Mouse (Mus musculus) telencephalon, adult 2 months (tissue): ENCODE results near the gene Mylpf.
"Not testable (repeated sequence)": the region's sequence is repeated elsewhere in the genome, so short reads cannot be mapped to it uniquely, and the experiment has no call there.

ENCODE experiments used
- DNase-seq: peaks from one replicate; pipeline ENCODE4 v3.0.0-alpha.2; 2011; ENCODE audit warnings: low read depth, low spot score

Gene Mylpf

DNA sequence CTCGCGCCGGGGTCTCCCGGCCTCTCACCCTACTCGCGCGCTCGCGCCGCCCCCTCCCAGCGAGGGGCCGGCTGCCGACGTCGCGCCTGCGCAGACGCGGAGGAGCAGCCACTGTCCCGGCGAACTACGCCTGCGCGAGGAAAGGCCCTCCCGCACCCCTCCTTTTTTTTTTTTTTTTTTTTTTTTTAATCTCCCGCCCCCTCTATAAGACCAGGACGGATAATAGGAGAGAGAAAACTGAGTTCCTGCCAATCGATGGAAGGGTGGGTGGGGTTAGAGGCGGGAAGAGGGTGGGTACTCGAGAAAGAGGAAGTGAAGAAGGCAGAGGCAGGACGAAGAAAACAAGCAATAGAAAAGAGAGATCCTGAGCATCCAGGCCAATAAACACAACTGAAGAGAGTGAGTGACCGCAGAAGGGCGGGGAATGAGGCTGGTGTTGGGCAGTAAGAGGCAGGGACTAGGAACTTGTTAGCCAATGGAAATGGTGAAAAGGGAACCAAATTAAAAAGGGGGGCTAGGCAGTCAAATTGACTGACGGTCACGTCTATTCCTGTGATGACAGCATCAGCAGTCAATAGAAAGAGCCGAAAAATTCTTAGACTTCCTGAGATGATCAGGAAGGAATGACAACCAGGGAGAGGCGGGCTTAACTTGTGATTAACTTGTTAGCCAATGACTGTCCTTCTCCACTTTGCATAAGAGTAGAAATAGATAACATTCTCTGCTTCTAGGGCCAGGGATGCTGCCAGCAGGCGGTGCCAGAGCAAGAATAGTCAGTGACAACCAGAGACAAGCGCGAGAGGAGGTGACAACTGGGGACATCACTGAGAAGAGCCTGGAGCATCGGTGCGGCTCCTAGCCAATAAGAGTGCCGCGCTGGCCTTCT, at the start of gene Mylpf:
Gene Mylpf, plus strand, starts transcription at position 338 of the 886 bp plus-strand sequence.
- peak; percentile 100 for DNase-seq

GRCm38 (mm10) chr7:127162546-127162945, 46.1 kb upstream of the Mylpf start:
- no peak for DNase-seq

GRCm38 (mm10) chr7:127164002-127164401, 44.7 kb upstream of the Mylpf start:
- DNase-seq: no peak

DNA sequence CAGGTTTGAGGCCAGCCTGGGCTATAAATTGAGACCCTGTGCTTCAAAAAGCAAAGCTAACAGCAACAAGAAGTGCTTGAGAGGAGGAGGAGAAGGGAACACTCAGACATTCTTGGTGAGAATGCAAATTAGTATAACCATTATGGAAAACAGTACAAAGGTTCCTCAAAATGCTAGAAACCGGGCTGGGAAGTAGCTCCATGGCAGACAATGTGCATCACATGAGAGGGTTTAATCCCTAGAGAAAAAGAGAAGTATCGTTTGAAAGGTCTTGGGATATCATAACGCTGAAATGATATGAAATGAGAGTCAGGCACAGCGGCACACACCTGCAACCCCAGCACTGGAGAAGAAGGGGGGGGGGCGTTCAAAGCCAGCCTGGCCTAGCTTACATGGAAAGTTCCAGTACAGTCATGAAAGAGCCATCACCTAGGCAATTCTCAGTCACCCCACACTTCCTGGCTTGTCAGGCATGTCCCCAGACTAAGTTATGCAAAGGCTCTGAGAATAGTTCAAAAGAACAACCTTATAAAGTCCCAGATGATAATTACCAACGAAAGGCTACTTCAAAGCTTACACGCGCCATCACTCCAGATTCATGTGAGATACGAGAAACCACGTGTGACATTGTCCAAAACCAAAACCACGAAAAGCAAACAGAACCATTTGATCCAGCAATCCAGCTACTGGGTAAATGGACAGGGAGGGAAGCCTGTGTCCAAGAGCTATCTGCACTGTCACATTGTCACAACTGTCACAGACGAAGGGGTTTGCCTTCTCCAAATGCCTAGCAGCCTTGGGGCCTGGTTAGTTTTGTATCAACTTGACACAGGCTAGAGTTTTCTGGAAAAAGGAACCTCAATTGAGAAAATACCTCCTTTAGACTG, 42.8 kb upstream of the Mylpf start:
- no peak for DNase-seq

- no peak for DNase-seq
Measured at GRCm38 (mm10) chr7:127166501-127166900, 42.2 kb upstream of the Mylpf start.

GRCm38 (mm10) chr7:127176937-127177336, 31.8 kb upstream of the Mylpf start:
- no peak for DNase-seq

- DNase-seq: no peak
Measured at GRCm38 (mm10) chr7:127180783-127181182, 27.9 kb upstream of the Mylpf start.

- not testable (repeated sequence) for DNase-seq
Measured at GRCm38 (mm10) chr7:127181724-127182123, 27.0 kb upstream of the Mylpf start.

DNA sequence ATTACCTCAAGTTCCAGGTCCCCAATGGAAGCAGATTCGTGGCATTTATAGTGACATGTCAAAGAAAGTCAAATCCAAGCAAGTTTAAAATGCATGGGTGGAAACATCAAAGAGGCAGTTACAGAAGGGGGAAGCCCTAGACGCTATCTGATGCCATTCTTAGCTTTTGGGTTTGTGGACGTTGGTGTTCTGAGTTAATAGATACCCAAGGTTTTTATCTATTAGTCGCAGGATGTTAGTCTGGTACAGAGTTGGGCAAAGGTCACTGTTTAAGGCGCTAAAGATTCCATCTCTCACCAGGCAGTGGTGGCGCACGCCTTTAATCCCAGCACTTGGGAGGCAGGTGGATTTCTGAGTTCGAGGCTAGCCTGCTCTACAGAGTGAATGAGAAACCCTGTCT, 25.3 kb upstream of the Mylpf start:
- DNase-seq: no peak

GRCm38 (mm10) chr7:127183828-127184227, 24.9 kb upstream of the Mylpf start:
- no peak for DNase-seq

DNA sequence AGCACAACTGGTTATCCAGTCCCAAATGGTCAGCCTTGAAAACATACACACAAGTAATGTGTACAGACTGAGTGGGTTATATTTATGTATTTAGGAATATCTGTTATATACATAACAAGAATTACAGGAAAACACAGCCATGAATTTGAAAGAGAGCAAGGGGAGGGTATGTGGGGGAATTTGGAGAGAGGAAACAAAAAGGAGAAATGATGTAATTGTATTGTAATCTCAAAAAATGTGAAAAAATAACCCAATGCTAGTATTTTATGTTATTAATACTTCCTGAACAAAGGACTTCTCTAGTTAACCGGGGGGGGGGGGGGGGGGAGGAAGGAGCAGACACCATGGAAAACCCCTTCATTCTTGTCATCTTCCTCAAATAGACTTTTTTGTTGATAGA, 24.0 kb upstream of the Mylpf start:
- no peak for DNase-seq

GRCm38 (mm10) chr7:127185601-127186000, 23.1 kb upstream of the Mylpf start:
- no peak for DNase-seq

DNA sequence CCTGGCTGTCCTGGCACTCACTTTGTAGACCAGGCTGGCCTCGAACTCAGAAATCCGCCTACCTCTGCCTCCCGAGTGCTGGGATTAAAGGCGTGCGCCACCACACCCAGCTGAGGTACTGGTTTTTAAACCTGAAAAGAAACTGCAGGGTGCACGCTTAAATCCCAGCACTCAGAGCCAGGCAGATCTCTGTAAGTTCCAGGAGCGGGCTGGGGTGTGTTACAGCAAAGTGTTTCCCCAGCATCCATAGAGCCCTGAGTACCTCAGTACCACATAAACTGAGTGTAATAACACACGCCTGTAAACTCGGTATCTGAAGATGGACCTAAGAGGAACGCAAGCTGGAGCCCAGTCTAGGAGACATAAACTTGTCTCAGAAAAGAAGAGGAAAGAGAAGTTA, 21.3 kb upstream of the Mylpf start:
- no peak for DNase-seq

- no peak for DNase-seq
Measured at GRCm38 (mm10) chr7:127188305-127189276, 20.1 kb upstream of the Mylpf start.

DNA sequence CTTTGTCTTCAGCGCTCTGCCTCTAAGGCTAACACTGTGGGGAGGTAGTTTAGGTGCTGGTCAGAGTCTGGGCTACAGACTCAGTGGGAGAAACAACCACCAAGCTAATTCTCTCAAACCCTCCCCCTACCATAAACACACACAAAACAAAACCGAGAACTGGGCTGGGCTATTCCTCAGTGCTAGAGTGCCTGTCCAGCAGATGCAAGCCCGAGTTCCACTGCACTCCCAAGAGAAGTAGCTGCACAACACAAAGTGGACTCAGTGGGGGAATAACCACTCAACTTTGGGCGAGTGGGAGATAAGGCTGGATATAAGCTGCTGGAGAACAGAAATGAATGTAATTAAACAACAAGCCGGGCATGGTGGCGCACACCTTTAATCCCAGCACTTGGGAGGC, 18.0 kb upstream of the Mylpf start:
- DNase-seq: no peak

- no peak for DNase-seq
Measured at GRCm38 (mm10) chr7:127192989-127193388, 15.7 kb upstream of the Mylpf start.

GRCm38 (mm10) chr7:127194011-127194632, 14.6 kb upstream of the Mylpf start:
- no peak for DNase-seq

GRCm38 (mm10) chr7:127194633-127195029, 14.1 kb upstream of the Mylpf start:
- DNase-seq: no peak

GRCm38 (mm10) chr7:127195544-127196295, 13.0 kb upstream of the Mylpf start, which contains the start of gene Cd2bp2:
Gene Cd2bp2 (minus strand): TSS chr7:127196050.
- DNase-seq: peak; percentile 98

DNA sequence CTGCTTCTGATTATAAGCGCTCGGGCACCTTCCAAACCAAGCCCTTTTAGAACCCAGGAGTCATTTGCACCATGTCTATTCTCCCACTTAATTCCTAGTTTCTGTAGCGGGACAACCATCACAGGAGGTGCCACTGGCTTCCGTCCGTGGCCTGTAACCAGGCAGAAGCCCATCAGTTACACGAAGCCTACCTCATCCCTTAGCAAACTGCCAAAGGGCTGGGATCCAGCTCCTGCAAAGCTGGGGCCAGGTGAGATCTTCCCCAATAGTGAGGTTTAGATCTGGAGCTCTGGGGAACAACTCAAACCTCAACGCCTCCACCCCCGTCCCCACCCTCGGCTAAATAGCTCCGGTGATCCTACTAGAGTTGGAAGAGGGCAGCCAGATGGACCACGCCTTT, 12.2 kb upstream of the Mylpf start:
- no peak for DNase-seq
